Mouse (Mus musculus): ENCODE measurements at regions not wholly inside any gene's neighbourhood (a gene's known extent, or its start where the extent isn't known, plus 50 kb on each side); places are given as distances from the start of the nearest gene placed in this dataset.
"Not testable (repeated sequence)": the region's sequence is repeated elsewhere in the genome, so short reads cannot be mapped to it uniquely, and the experiment has no call there.

DNA sequence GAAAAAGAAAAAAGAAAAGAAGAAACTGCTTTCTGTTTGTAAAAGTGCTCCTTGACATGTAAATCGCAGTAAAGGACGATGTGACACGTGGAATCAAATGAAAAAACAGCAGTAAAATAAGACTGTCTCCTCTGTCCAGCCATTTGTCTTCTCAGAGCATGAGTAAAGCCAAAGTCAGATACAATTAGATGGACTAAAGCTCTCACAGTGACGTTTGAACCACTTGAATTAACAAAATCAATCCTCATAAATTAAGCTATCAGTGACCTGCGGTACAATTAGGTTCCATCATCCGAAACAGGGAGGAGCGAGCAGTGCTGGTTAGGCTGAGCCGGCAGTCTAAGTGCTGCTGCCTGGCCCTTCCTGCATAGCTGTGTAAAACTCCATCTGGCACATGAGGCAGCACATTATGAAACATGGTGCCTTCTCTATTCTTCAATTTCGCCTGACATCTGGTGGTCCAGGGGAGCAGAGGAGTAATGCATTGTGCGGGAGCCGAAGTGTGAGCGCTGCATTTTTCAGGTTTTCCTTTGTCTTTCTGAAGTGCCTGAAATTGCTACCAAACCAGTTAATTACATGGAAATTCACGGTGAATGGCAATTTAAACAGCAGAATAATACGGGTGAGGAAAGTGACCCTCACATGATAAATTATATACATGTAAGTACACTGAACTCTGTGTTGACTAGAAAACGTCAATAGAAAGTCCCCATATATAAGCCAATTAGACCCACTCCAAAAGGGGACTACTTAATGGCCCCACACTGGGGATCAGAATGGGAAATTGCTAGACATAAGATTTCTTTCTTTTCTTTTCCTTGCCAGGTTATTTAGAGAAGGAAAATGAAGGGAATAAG, 118.1 kb downstream of the Mmrn1 start:
- no peak for DNase-seq

DNA sequence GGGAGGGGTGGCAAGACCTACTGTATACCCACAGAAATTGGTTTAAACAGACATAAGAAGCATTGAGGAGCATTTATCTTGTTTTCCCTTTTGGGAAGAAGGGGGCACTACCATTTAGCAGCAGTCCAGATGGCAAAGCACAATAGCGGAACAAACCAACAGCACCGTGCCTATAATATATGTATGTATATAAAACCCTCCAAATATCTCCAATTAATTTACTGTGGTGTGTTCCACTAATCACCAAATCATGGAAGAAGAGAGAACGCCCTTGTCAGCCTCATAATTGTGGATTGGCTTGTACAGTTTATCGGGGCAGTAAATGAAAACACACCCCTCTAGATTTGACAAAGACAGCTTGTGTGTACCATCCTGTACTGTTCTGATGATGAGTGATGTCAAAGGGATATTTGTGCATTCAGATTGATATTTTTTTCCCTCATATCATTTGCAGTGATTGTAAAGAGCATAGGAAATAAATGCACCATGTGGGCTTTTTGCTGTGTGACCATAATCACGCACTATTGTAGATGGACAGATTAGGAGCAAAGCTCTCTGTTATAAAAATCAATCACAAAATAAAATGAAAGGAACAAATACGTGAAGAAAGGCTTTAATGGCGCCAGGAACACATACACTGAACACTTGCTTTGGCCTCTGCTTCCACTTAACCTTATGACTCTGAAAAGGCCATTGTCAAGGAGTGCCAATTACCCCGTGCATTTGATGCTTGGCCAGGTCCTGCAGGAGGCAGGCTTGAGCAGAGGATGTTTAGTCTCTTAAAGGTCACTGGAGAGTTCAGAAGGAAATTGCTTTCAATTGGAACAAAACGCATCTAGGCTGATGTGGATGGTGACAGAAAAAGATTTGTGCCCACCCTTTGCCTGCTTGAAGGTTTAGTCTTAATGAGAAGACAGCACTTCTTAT, 119.0 kb downstream of the Mmrn1 start:
- no peak for DNase-seq

DNA sequence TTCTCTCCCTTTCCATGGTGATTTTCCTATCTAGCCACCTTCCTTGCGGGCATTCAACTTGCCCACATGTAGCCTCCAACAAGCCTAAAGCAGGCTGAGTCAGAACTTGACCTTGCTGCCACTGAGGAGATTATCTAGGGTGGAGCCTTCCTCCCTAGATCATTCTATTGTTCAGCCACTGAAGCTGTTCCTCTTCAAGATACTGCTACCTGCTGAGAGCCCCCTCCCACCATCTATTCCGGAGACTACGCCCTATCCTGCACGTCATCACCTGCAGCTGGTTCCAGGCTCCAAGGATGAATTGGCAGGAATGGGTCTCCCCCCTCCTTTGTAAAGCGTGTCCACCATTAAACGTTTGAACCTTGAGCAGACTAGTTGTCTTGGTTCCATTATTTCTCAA, 122.9 kb downstream of the Mmrn1 start:
- not testable (repeated sequence) for DNase-seq

DNA sequence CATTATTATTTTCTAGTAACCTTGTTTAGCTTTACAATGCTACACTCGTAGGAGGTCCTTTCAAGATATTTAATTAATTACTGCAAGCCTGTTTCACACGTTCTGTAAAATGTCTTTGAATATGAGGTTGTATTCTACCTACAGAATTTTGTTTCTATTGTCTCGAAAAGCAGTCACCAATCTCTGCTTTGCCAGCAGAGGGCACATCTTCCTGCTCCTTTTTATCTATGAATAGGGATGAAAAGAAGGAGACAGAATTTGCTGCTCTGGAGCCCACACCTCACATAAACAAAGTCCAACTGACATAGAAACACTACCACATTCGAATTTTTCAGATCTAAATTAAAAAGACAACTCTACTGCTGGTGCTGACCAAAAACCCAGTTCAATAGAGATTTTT, 117.0 kb upstream of the Ccser1 start:
- peak in 1 of 2 experiments; percentile 11 for DNase-seq

DNA sequence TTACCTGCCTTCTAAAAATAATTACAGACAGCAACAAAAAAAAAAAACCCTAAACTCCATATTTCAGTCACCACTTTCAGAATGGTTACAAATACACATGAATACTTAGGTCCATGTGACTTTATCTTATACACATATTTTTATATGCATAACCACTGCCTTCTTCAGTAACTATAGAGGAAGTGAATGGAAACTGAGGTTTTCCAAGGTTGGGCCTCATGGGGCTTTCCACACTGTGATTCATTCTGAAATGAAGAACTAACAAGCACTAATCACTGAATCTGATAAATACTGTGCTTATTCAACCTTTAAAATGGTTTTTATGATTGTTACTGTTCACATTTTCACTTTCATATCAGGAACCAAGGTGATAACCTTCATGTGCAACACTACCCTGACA, 114.4 kb upstream of the Ccser1 start:
- no peak for DNase-seq

DNA sequence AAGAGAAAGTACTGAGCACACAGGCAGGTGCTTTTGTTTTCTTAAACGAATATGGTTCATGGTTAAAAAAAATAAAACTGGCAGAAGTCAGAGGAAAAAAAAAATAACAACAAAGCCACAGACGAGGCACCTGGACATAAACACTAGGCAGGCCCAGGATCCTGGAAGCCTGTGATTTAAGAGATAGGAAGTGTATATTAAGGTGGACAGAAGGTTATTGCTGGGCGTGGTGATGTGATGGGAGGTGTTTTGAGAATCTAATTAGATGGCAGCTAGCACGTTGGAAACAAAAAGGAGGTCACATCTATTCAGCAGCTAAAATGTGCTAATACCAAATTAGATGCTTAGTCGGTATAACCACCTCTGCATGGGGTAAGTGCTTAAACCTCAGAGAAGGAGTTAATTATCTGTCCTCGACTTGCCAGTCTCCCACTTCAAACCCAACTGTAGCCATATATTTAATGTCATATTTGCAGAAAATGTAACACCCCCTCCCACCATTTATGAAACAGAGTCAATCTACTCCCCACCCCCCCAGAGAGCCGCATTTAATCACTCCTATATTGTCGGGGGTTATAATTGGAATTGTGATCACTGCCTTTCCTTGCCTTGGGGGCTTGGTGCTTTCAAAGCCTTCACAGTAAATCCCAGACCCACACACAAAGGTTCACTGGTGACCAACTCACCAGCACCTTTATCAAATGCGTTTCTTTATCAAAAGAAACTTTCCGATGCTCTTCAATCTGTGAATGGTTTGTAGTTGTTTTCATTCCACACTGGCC, 113.4 kb upstream of the Ccser1 start:
- DNase-seq = no peak

DNA sequence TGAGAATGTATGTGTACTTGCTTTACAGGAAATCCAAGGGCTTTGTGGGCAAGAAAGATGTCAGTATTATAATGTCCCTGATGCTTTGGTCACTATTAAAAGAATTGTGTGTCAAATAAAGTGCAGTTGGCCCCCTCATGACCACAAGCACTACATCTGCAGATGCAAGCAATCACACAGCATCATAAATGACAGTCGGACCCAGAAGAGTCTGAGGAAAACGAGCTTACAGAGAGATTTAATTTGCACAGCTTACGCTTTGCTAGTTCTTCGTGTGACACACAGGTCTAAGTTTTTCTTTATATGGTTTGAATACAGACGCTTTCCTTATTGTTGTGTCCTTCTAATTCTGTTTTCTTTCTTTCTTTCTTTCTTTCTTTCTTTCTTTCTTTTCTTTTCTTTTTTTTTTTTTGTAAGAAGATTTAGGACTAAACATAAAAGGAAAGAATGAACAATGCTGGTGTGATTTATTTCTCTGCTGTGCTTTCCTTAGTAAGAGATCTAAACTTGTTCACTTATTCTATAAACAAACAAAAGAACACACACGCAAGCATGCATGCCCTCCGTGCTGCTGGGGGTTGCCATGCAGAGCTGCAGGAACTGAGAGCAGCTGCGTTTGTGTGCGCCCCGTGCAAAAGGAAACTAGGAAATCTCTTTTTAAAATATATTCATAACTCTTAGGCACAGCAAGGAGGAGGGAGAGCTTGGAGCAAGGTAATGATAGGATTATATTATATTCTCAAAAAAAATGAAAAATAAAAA, 112.6 kb upstream of the Ccser1 start:
- DNase-seq = no peak

DNA sequence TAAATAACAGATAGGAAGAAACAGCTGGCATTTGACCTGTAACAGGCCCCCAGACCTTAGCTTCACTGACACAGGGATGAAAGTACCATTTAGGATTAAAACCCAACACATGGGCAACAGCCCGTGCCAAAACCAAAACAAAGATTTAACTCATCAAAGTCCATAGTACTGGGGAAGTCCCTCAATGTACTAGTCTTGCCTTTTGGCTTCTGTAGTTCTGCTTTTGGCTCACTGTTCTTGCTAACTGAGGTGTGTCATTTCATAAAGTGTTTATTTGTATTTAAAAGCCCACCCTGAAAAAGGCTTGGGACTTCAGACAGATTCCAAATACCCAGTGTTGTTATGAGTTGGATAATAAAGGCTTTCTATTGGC, 112.0 kb upstream of the Ccser1 start:
- no peak for DNase-seq

DNA sequence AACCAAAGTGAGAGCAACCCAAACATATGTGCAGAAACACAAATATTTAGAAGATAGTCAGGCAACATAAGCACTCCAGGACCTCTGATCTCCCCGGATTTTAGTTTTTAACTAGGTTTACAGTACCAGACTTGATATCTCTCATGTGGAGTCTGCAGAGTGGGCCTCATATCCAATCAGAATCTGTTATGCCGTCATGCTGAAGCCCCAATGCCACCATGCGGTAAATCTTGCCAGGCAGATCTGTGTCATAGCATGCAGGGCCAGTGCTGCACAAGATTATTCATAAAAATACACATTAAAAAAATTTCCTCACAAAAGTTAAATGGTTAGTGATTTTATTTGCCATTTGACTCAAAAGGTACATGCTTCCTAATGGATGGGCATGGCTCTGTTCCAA, 106.9 kb upstream of the Ccser1 start:
- DNase-seq = no peak

DNA sequence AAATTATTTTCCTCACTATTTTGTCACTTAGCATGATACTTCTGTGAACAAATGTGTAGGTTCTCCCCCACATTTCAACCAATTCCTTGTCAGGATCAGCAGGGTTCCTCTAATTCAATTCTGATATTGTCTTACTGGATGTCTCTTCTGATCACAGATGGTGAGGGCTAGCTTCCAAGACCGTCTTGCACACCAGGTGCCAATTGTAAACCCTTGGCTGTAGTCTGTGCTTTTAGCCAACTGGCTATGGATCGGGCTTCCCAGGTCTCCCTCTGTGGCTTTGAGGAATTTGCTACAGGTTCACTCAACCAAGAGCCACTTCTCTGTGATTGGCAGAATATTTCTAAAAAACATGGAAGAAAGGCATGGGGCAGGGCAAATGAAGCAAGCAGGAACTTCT, 106.3 kb upstream of the Ccser1 start:
- DNase-seq = no peak

DNA sequence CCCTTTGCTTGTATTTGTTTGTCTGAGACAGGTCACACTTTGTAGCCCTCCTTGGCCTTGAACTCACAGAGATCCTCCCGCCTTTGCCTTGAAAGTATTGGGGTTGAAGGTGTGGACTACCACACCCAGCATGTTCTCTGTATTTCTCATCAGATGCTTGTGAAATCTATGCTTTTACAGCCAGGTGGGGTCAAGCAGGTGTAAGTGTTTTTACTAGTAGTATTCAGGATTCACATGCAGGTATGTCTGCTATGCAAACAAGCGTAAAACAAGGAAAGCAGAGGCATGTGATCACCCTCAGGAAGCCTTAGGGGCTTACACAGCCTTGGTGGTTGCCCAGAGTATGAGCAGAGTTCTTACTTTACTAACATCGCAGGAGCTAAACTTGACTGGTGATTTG, 105.4 kb upstream of the Ccser1 start:
- DNase-seq = no peak

DNA sequence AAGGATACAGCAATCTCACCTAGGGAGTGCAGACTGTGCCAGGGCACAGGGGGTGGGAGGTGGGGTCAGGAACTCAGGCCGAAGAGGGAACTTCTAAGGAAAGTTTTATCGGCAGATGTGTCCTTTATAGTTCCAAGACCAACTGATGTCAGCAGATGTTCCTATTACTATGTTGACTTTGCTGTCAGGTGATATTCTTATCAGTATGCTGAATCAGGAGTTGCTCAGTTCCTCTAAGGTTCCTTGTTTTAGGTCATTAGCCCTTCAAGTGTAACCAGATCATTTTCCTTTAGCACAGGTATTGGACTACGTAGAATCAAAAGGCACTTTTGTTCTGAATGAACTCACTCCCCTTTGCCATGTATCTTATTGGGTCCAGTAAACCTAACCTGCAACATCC, 101.6 kb upstream of the Ccser1 start:
- no peak for DNase-seq

DNA sequence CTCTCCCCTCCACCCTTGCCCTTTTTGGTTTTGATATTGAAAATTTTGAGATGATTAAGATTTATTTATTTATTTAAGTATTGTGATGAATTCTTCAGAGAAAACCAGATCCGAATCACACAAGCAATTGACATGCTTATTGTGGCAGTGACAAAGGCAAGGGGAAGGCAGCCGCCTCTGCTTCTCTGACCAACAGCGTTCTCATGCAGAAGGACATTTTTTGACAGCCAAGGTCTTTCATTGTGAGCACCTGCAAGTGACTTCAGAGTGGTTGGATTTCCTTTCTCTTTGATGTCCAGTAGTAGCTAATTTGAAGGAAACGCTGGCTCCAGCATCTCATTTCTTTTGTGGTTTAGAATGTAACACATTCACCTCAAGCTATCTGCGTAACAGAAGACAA, 99.5 kb upstream of the Ccser1 start:
- no peak for DNase-seq

DNA sequence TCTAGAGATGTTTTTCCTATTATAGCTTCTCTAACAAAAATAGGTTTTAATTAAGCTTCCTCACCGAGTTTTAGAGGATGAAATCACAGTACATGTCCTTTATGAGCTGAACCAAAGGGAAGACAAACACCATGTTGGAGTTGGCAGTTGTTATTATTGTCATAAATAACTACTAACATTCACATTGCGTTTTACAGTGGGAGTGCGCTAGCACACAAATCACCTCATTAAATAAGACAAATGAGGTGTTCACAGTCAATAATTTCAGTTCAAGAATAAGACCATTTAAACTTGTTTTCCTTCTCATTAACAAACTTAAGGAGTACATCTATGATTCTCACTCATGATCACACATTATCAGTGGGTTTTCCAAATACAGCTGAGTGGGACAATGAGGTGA, 96.8 kb upstream of the Ccser1 start:
- DNase-seq = no peak

DNA sequence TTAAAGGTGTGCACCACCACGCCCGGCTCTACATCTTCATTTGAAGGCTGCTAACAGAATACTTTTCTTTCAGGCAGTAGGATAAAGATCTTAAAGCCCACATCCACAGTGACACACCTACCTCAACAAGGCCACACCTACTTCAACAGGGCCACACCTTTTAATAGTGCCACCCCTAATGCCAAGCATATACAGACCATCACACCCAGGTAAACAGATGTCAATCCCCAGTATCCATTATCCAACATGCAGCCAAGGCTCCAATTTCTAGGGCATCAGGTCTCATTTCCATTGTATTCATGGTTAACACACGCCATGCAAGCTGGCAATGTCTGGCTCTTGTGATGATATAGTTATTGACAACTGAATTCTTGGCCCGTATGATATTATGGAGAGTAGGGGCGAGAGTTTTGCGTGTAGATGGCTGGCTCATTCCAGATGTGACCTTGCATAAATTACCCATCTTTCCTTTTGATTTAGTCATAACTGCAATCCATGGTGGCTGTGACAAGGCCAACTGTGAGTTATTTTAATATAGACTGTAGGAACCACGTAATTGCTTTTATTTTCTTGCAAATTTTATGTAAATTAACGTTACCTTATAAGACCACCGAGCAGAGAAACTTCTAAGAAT, 80.7 kb upstream of the Ccser1 start:
- no peak for DNase-seq

DNA sequence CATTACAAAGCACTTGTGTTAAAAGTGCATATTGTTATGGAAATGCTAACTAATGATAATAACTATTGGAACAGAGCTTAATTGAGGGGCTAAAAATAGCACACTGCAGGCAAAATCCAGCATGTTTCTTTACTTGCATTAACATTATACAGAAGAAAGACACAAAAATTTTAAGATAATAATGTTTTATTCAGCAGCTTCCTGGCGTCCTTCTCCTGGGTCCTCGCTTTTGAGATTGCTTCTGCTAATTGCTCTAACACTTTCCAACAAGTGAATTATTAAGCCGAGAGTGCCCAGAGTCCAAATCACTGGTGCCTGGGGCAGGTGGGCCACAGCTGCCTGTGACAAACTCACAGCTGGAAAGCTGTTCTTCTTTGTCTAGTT, 80.2 kb upstream of the Ccser1 start:
- no peak for DNase-seq

DNA sequence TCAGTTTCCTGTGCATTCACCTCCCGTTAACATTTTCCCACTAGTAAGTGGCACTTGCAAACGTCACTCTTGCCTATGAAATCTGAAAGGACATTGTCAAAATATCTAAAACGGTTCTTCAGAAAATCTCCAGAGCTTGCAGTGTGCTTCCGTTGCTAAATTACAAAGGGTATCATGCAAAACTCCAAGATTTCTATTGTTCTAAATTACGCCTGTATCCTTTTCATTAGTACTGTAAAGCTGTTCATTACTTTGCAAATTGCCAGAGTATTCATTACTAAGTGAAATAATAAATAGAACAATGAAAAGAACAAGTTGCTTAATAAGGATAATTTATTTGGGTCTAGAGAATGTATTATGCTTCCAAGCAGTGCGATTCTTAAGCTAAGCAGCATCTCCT, 78.2 kb upstream of the Ccser1 start:
- DNase-seq = no peak

DNA sequence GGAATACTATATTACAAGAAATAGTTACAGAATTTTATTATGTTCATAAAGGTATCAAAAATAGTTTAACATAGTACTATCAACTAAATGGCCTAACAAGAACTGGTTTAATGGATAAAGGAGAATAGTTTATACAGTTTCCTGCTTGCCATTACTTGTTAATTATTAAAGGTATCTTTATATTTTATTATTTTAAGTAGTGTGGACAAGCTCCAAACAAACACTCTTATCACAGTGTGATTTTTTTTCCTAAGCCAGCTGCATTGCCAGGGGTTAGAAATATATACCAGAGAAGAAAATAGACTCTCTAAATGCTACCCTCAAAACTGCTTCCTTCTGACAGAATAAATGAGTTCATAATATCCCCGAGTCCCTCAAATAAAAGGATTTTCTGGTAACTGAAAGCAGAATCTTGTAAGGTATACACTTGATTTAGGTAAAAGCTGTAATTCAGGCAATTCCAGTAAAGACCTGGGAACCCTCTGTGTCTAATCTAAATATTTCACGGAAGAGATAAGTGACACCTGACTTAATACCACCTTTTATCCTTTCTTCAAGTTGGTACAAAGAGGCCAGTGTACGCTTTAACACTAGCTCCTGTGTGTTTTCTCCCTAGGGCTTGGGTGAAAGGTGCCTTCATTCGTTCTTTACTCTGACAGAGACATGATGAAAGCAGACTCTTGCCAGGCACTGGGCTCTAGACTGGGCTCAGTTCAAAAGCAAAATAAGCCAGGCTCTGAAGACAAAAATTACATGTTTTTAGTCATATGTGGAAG, 76.5 kb upstream of the Ccser1 start:
- DNase-seq = no peak

DNA sequence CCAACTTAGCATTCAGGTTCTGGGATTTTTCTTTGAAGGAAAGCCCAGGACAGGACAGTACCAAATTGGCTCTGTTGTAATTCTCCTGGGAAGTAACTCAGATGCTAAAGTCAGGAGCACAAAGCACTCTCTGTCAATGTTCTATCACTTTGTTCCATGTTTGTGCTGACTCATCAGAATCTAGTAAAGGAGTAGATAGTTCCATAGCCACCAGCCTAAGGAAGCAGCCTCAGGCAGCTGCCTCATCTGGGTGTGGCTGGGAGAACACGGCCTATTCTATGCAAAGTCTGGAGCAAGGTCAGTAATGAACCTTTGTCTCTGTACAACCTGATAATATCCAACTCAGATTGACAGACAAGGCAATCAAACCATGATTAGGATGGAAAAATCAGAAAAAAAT, 64.9 kb upstream of the Ccser1 start:
- DNase-seq = no peak

DNA sequence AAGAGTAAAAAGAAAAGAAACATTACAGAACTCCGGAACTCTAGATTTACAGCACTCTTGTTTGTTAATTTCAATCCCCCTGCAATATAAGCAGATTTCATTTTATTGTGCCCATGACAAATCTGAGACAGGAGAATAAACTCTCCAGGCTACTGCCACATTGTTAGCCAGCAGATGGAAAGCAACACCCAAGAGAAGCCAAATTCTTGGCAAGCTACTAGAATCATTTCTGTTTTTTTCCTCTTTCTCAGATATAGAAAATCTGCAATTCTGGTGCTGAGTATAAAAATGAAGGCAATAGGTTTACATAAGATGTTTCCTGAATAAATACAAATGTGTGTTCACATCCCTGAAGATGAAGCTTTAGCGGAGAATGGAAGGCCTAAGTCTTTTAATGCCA, 60.5 kb upstream of the Ccser1 start:
- no peak for DNase-seq

DNA sequence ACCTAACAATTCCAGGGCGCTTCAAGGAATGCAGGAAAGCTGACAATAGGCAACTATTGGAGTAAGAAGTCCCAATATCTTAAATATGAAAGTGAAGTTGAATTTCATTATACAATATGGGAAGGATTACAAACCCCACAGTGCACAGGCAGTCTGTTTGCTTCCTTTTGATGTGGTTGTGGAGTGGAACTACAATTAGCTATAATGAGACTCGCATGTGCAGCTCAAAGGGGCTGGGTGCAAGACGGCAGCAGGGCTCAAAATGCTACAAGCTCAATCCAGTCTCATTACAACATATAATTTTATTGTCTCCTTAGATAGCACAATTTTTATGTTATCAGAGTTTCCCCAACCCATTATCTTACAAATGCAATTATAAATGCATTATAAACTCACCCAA, 54.7 kb upstream of the Ccser1 start:
- DNase-seq = no peak
